Mouse (Mus musculus): ENCODE data around the gene Nat8f2. TPM values are rescaled to one million over a fixed set of nuclear protein-coding genes. Genes with fewer than 3 reads are reported as not detected.

Nat8f2 gene
- polyA plus RNA-seq, 1 experiment from 2014 or later: not detected

Other genes with a start within 250 kb of the Nat8f2 start
- not detected in 2 replicates for gene Nat8f7, start 156.0 kb downstream of the Nat8f2 start, polyA plus RNA-seq (2016; fragmentation: Nextera tagmentation; extraction: Ambion mirVana)
- gene Nat8f3, start 103.4 kb downstream of the Nat8f2 start, polyA plus RNA-seq (2016; fragmentation: Nextera tagmentation; extraction: Ambion mirVana): 0.10 and 0.23 TPM in 2 replicates
- not detected in 2 replicates for gene Nat8f6, start 48.2 kb downstream of the Nat8f2 start, polyA plus RNA-seq (2016; fragmentation: Nextera tagmentation; extraction: Ambion mirVana)
- gene Nat8f5, start 48.2 kb downstream of the Nat8f2 start, polyA plus RNA-seq (2016; fragmentation: Nextera tagmentation; extraction: Ambion mirVana): not detected in 2 replicates
- not detected in 2 replicates for gene Nat8, start 37.1 kb downstream of the Nat8f2 start, polyA plus RNA-seq (2016; fragmentation: Nextera tagmentation; extraction: Ambion mirVana)
- 3.5 and 3.6 TPM in 2 replicates for gene Nat8f4, start 35.7 kb upstream of the Nat8f2 start, polyA plus RNA-seq (2016; fragmentation: Nextera tagmentation; extraction: Ambion mirVana)
- 38.9 and 41.3 TPM in 2 replicates for gene Tprkb, start 42.7 kb upstream of the Nat8f2 start, polyA plus RNA-seq (2016; fragmentation: Nextera tagmentation; extraction: Ambion mirVana)
- gene Nat8f1, start 46.5 kb upstream of the Nat8f2 start, polyA plus RNA-seq (2016; fragmentation: Nextera tagmentation; extraction: Ambion mirVana): 7.2 and 8.3 TPM in 2 replicates
- gene Dusp11, start 92.5 kb upstream of the Nat8f2 start, polyA plus RNA-seq (2016; fragmentation: Nextera tagmentation; extraction: Ambion mirVana): 51.3 and 51.4 TPM in 2 replicates
- gene Figla, start 147.0 kb upstream of the Nat8f2 start, polyA plus RNA-seq (2016; fragmentation: Nextera tagmentation; extraction: Ambion mirVana): not detected in 2 replicates
- 20.0 and 22.2 TPM in 2 replicates for gene Add2, start 159.5 kb upstream of the Nat8f2 start, polyA plus RNA-seq (2016; fragmentation: Nextera tagmentation; extraction: Ambion mirVana)

All from embryonic facial prominence, embryonic 12.5 days (tissue).